Mouse (Mus musculus): Measurements from ENCODE around the gene Gpr88. TPM values are rescaled to one million over a fixed set of nuclear protein-coding genes. Genes with fewer than 3 reads are reported as not detected.

Gene Gpr88
- polyA plus RNA-seq, 1 experiment from 2014 or later, result 1.4 TPM

DNA sequence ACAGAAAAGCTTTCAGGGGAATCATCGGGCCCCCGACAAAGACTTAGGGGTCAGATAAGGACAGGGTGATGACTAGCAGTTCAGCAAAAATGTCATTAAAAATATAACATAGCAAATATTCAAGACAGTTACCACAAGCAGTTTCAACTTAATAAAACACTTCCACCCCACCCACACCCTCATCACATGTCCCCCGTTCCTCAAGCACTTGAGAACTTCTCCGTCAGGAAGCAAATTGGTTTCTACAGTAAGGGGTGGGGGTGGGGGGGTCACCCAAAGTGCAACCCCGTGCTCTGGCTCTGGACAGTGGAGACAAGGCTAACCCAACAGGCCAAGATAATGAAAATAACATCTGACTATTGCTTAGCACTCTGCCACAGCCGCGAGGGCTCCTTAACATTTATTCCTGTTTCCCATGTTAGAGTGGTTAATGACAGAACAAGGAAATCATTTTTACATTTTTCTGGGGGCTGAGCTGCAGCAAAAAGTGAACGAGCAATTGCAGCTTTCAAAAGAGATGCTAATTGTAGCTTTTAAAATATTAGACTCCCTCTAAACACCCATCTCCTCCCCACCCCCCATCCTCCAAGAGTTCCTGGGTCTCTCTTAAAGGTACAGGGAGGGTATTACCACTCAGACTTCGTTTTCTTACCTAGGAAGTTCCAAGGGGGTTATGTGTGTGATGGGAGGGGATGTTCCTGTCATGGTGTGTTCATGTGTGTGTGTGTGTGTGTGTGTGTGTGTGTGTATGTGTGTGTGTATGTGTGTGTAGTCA is 36.9 kb upstream of the Gpr88 start:
- H3K4me3 ChIP-seq (ENCODE audit: low read depth, low read length), result no peak overlapping the region
- H3K36me3 ChIP-seq (ENCODE audit: control insufficient read depth, insufficient read depth, low read length), result peaks cover 7% of the 10 kb centered on the region; the same call in 1 of the 2 replicates
- DNase-seq (ENCODE audit: low spot score), result no peak
- no peak for ATAC-seq (ENCODE audit: low FRiP score, low TSS enrichment)
- no peaks in the 10 kb centered on the region for H3K9me3 ChIP-seq (ENCODE audit: control insufficient read depth, low read length)
- H3K27ac ChIP-seq (replicated peaks), result no peak overlapping the region
- no peak overlapping the region for H3K4me2 ChIP-seq (replicated peaks; ENCODE audit: low read depth)
- WGBS, result 83% methylated on average over 9 of the region's 9 CpGs
- TF ChIP-seq CTCF (IDR thresholded peaks at IDR 0.05; ENCODE audit: low read depth), result no peak
- TF ChIP-seq EP300 (optimal IDR thresholded peaks at IDR 0.05), result no peak
- no peaks in the 10 kb centered on the region for H3K27me3 ChIP-seq (ENCODE audit: control insufficient read depth, insufficient read depth, low read length)
- no peak overlapping the region for H3K9ac ChIP-seq (ENCODE audit: low read length)
- H3K4me1 ChIP-seq (replicated peaks; ENCODE audit: control insufficient read depth, insufficient read depth), result no peaks in the 10 kb centered on the region

DNA sequence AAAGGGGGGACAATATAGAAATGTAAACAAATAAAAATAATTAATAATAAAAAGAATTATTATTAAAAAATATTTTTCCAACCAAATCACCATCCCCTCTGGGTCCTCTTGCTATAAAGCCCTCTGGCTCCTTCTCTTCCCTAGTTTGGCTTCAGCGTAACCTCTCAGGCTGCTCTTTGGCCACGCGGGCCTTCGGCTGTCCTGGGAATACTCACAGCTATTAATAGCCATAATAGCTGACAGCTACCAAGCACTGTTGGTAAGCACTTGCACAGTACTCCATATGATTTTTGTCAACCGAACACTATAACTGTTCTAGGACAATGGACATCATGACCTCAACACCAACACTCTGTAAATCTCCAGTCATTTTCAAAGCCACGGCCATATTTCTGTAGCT is 35.5 kb upstream of the Gpr88 start:
- no peak overlapping the region for H3K27ac ChIP-seq (replicated peaks)
- no peaks in the 10 kb centered on the region for H3K9me3 ChIP-seq (ENCODE audit: control insufficient read depth, low read length)
- DNase-seq (ENCODE audit: low spot score) (no peak), ATAC-seq (ENCODE audit: low FRiP score, low TSS enrichment) (no peak)
- WGBS, result 72% methylated on average over 6 of the region's 6 CpGs
- H3K27me3 ChIP-seq (ENCODE audit: control insufficient read depth, insufficient read depth, low read length), result no peaks in the 10 kb centered on the region
- H3K4me3 ChIP-seq (ENCODE audit: low read depth, low read length), result no peak overlapping the region
- H3K4me2 ChIP-seq (replicated peaks; ENCODE audit: low read depth), result no peak overlapping the region
- no peak overlapping the region for H3K9ac ChIP-seq (ENCODE audit: low read length)
- peaks cover 7% of the 10 kb centered on the region; the same call in 1 of the 2 replicates for H3K36me3 ChIP-seq (ENCODE audit: control insufficient read depth, insufficient read depth, low read length)
- no peaks in the 10 kb centered on the region for H3K4me1 ChIP-seq (replicated peaks; ENCODE audit: control insufficient read depth, insufficient read depth)
- TF ChIP-seq EP300 (optimal IDR thresholded peaks at IDR 0.05) (no peak), CTCF (IDR thresholded peaks at IDR 0.05; ENCODE audit: low read depth) (no peak)

DNA sequence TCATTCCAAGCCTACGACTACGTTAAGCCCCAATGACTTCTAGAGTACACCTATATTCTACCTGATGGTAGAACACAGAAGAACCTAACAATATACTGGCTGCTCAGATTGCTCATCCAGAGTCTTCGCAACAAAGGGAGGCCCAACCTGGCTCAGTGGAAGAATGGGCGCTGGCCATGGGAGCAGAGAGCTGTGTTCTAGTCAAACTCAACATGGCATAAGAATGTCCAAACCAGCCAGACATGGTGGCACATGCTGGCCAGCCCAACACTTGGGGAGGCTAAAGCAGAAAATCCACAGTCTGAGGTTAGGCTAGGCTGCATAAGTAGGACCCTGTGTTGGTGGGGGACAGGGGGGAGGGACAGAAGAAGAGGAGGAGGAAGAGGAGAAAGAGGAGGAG is 31.4 kb upstream of the Gpr88 start:
- WGBS, result 94% methylated on average over 4 of the region's 4 CpGs
- Histone ChIP-seq H3K4me2 (replicated peaks; ENCODE audit: low read depth) (no peak overlapping the region), H3K27me3 (ENCODE audit: control insufficient read depth, insufficient read depth, low read length) (no peaks in the 10 kb centered on the region)

DNA sequence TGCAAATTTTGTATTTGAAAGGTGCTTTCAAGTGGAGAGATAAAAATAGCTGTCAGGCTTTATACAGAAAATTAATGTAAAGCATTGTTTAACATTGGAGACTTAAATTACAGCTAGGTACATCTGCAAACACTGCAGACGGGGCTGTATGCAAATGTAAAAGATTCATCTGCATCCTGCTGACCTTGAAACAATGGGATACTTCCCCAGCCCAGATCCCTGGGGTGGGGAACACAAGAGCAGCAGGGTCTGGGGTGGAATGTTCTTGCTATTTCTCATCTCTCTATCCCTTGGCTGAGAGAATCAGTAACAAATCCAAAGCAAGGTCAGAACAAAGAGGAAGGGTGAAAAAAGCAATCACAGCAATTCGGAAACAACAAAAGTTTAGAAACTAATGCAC is 30.7 kb upstream of the Gpr88 start:
- WGBS, result 53% methylated on average over 2 of the region's 2 CpGs

More for the DNA sequence above, 31.4 kb upstream of the Gpr88 start:
- no peak for DNase-seq (ENCODE audit: low spot score)
- no peak for ATAC-seq (ENCODE audit: low FRiP score, low TSS enrichment)
- TF ChIP-seq EP300 (optimal IDR thresholded peaks at IDR 0.05) (no peak), CTCF (IDR thresholded peaks at IDR 0.05; ENCODE audit: low read depth) (no peak)
- Histone ChIP-seq H3K4me1 (replicated peaks; ENCODE audit: control insufficient read depth, insufficient read depth) (no peaks in the 10 kb centered on the region), H3K4me3 (ENCODE audit: low read depth, low read length) (no peak overlapping the region), H3K9me3 (ENCODE audit: control insufficient read depth, low read length) (no peaks in the 10 kb centered on the region), H3K36me3 (ENCODE audit: control insufficient read depth, insufficient read depth, low read length) (no peaks in the 10 kb centered on the region), H3K27ac (replicated peaks) (no peak overlapping the region), H3K9ac (ENCODE audit: low read length) (no peak overlapping the region)

DNA sequence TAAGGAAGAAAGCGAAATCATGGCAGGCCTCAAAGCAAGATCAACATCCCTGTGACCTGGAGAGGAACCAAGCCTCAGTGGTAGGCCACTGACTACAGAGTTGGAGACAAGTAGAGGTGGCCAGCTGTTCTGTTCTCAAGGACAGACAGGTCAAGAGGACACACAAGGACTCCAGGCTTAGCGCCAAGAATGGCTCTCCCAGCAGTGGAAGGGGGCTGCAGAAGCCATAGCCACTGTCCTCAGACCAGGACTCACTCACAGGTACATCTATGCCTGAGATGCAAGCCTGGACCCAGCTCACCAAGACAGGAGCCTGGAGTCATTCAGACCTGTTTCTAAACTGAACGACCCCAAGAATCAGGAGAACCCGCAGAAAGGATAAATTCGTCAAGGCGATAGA is 28.4 kb upstream of the Gpr88 start:
- no peak for TF ChIP-seq CTCF (IDR thresholded peaks at IDR 0.05; ENCODE audit: low read depth)
- no peak for TF ChIP-seq EP300 (optimal IDR thresholded peaks at IDR 0.05)
- Histone ChIP-seq H3K4me3 (ENCODE audit: low read depth, low read length) (no peak overlapping the region), H3K36me3 (ENCODE audit: control insufficient read depth, insufficient read depth, low read length) (no peaks in the 10 kb centered on the region), H3K27ac (replicated peaks) (no peak overlapping the region), H3K27me3 (ENCODE audit: control insufficient read depth, insufficient read depth, low read length) (no peaks in the 10 kb centered on the region), H3K4me1 (replicated peaks; ENCODE audit: control insufficient read depth, insufficient read depth) (no peaks in the 10 kb centered on the region), H3K9me3 (ENCODE audit: control insufficient read depth, low read length) (no peaks in the 10 kb centered on the region), H3K9ac (ENCODE audit: low read length) (no peak overlapping the region), H3K4me2 (replicated peaks; ENCODE audit: low read depth) (no peak overlapping the region)
- ATAC-seq (ENCODE audit: low FRiP score, low TSS enrichment), result no peak
- WGBS, result 90% methylated on average over 6 of the region's 6 CpGs
- DNase-seq (ENCODE audit: low spot score), result no peak

More for the DNA sequence above, 30.7 kb upstream of the Gpr88 start:
- Histone ChIP-seq H3K36me3 (ENCODE audit: control insufficient read depth, insufficient read depth, low read length) (no peaks in the 10 kb centered on the region), H3K4me2 (replicated peaks; ENCODE audit: low read depth) (no peak overlapping the region), H3K4me1 (replicated peaks; ENCODE audit: control insufficient read depth, insufficient read depth) (no peaks in the 10 kb centered on the region), H3K9ac (ENCODE audit: low read length) (no peak overlapping the region), H3K27ac (replicated peaks) (no peak overlapping the region), H3K27me3 (ENCODE audit: control insufficient read depth, insufficient read depth, low read length) (no peaks in the 10 kb centered on the region), H3K4me3 (ENCODE audit: low read depth, low read length) (no peak overlapping the region), H3K9me3 (ENCODE audit: control insufficient read depth, low read length) (no peaks in the 10 kb centered on the region)
- DNase-seq (ENCODE audit: low spot score), result no peak
- no peak for ATAC-seq (ENCODE audit: low FRiP score, low TSS enrichment)
- TF ChIP-seq EP300 (optimal IDR thresholded peaks at IDR 0.05) (no peak), CTCF (IDR thresholded peaks at IDR 0.05; ENCODE audit: low read depth) (no peak)

DNA sequence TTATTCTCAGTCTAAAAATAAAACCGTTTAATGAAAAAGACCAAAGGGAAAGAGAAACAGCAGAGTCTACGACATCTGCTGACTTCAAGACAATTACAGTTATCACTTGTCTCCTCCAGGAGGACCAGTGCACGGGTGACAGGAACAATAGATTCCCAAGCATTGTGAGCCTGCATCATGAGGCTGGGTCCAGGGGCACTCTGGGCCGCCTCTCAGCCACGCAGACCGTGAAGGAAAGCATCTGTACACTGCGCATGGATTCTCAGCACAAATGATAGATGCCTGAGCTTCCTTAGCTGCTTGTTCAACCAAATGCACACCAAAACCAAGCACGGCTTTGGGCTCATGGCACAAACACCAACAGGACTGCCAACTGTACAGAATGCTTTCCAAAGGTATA is 23.8 kb upstream of the Gpr88 start:
- H3K4me3 ChIP-seq (ENCODE audit: low read depth, low read length), result no peak overlapping the region
- H3K4me2 ChIP-seq (replicated peaks; ENCODE audit: low read depth), result no peak overlapping the region
- no peak for DNase-seq (ENCODE audit: low spot score)
- no peaks in the 10 kb centered on the region for H3K9me3 ChIP-seq (ENCODE audit: control insufficient read depth, low read length)
- no peaks in the 10 kb centered on the region for H3K27me3 ChIP-seq (ENCODE audit: control insufficient read depth, insufficient read depth, low read length)
- ATAC-seq (ENCODE audit: low FRiP score, low TSS enrichment), result no peak
- no peak overlapping the region for H3K27ac ChIP-seq (replicated peaks)
- no peak for TF ChIP-seq EP300 (optimal IDR thresholded peaks at IDR 0.05)
- TF ChIP-seq CTCF (IDR thresholded peaks at IDR 0.05; ENCODE audit: low read depth), result no peak
- no peak overlapping the region for H3K9ac ChIP-seq (ENCODE audit: low read length)
- WGBS, result 80% methylated on average over 8 of the region's 8 CpGs
- 0 out of 2 replicates have a peak, but pooled peaks cover 2% of the 10 kb centered on the region for H3K36me3 ChIP-seq (ENCODE audit: control insufficient read depth, insufficient read depth, low read length)
- H3K4me1 ChIP-seq (replicated peaks; ENCODE audit: control insufficient read depth, insufficient read depth), result no peaks in the 10 kb centered on the region
